In genomic region chr11:119042466-119043272, GRCm38 (mm10) we compare ENCODE assay signal across 8 mouse cellular contexts. TPM values are rescaled to one million over a fixed set of nuclear protein-coding genes. Genes with fewer than 3 reads are reported as not detected.
A peak's percentile ranks its signal among the peaks of the same experiment; 100 is the strongest.
DNase-seq lines count a peak whose midpoint lies in the region; ATAC-seq lines count a peak whose summit lies in the region.
"Had no signal": no experiment of that assay in that cellular context is flagged by ENCODE, and none has a peak within 500 bp of the region (broad histone marks: within the 10 kb centered on the region; RNA-seq: fewer than 3 reads in every experiment).

No protein-coding gene starts in this region.

- H3K4me3 ChIP-seq in kidney, embryonic 15.5 days (replicated peaks) = peak overlapping the region; percentile 83
- H3K4me3 ChIP-seq in brown adipose tissue, adult 24 weeks (ENCODE audit: insufficient read depth, low read depth, low read length) = 0 out of 2 replicates have a peak overlapping the region, but pooled peaks have one; percentile 7
- H3K4me3 ChIP-seq in embryonic facial prominence, embryonic 13.5 days = peak overlapping the region; percentile 29
- H3K4me3 ChIP-seq in liver, embryonic 13.5 days (replicated peaks) = peak overlapping the region; percentile 2; the same call in 1 of the 2 replicates

- no peak for DNase-seq in kidney, postnatal 14 days
- DNase-seq in liver, embryonic 13.5 days = no peak
- DNase-seq in c-Kit-positive CD71-positive TER-119-positive erythroid progenitor cells, embryonic 14.5 days (ENCODE audit: low spot score) = no peak
- DNase-seq: gastrocnemius, postnatal 10 days had no signal

- H3K4me2 ChIP-seq in kidney, embryonic 15.5 days = peak overlapping the region; percentile 96
- peak overlapping the region; percentile 80 for H3K4me2 ChIP-seq in embryonic facial prominence, embryonic 13.5 days
- no peak overlapping the region; the same call in 1 of the 2 replicates for H3K4me2 ChIP-seq in liver, embryonic 13.5 days

- H3K4me1 ChIP-seq in kidney, embryonic 15.5 days = peaks cover 82% of the 10 kb centered on the region
- H3K4me1 ChIP-seq in brown adipose tissue, adult 24 weeks (ENCODE audit: control insufficient read depth, insufficient read depth, insufficient read length, low read length) = peaks cover 6% of the 10 kb centered on the region
- peaks cover 91% of the 10 kb centered on the region for H3K4me1 ChIP-seq in embryonic facial prominence, embryonic 13.5 days
- peaks cover 55% of the 10 kb centered on the region for H3K4me1 ChIP-seq in liver, embryonic 13.5 days (replicated peaks)

- ATAC-seq in kidney, embryonic 15.5 days (replicated peaks; ENCODE audit: low FRiP score) = no peak
- no peak for ATAC-seq in embryonic facial prominence, embryonic 13.5 days (ENCODE audit: insufficient number of reproducible peaks, insufficient read depth, low FRiP score, low TSS enrichment, low read depth)
- no peak for ATAC-seq in liver, embryonic 13.5 days (ENCODE audit: low read depth)
- no peak for ATAC-seq in erythroblast, adult 5-6 weeks (replicated peaks; ENCODE audit: low FRiP score, poor library complexity, severe bottlenecking)

- H3K9me3 ChIP-seq in kidney, embryonic 15.5 days (replicated peaks) = no peaks in the 10 kb centered on the region
- H3K9me3 ChIP-seq in embryonic facial prominence, embryonic 13.5 days = no peaks in the 10 kb centered on the region
- no peaks in the 10 kb centered on the region for H3K9me3 ChIP-seq in liver, embryonic 13.5 days (replicated peaks)

- no peak overlapping the region for H3K9ac ChIP-seq in kidney, embryonic 15.5 days
- peak overlapping the region; percentile 58 for H3K9ac ChIP-seq in embryonic facial prominence, embryonic 13.5 days
- no peak overlapping the region for H3K9ac ChIP-seq in liver, embryonic 13.5 days

- H3K27ac ChIP-seq in kidney, embryonic 15.5 days = no peak overlapping the region
- no peak overlapping the region for H3K27ac ChIP-seq in brown adipose tissue, adult 24 weeks (replicated peaks; ENCODE audit: low read depth, low read length)
- H3K27ac ChIP-seq in embryonic facial prominence, embryonic 13.5 days = peak overlapping the region; percentile 84
- H3K27ac ChIP-seq in liver, embryonic 13.5 days = no peak overlapping the region

- peaks cover 87% of the 10 kb centered on the region for H3K27me3 ChIP-seq in kidney, embryonic 15.5 days
- peaks cover 83% of the 10 kb centered on the region for H3K27me3 ChIP-seq in embryonic facial prominence, embryonic 13.5 days
- H3K27me3 ChIP-seq in liver, embryonic 13.5 days = peaks cover 100% of the 10 kb centered on the region

- H3K36me3 ChIP-seq in kidney, embryonic 15.5 days = peaks cover 9% of the 10 kb centered on the region
- H3K36me3 ChIP-seq in embryonic facial prominence, embryonic 13.5 days = peaks cover 10% of the 10 kb centered on the region
- peaks cover 6% of the 10 kb centered on the region for H3K36me3 ChIP-seq in liver, embryonic 13.5 days

- WGBS in kidney, embryonic 15.5 days = 1% methylated on average over 52 of the region's 52 CpGs
- WGBS in embryonic facial prominence, embryonic 13.5 days = under 1% methylated on average over 52 of the region's 52 CpGs
- WGBS in liver, embryonic 13.5 days (ENCODE audit: insufficient replicate concordance) = 2% methylated on average over 52 of the region's 52 CpGs

RNA-seq across cellular contexts. Expression of gene Cbx8, which starts 1.9 kb away (rescaled TPM):
- polyA plus RNA-seq in kidney, embryonic 15.5 days (2015; fragmentation: Nextera tagmentation; extraction: Ambion mirVana) = 9.8 and 10.3 TPM in 2 replicates
- polyA plus RNA-seq in brown adipose tissue, adult 24 weeks (2012; ENCODE audit: insufficient read depth, insufficient read length, missing spikeins) = 4.7 and 9.1 TPM in 2 replicates
- 6.8 and 10.7 TPM in 2 replicates for polyA plus RNA-seq in embryonic facial prominence, embryonic 13.5 days (2015; fragmentation: Nextera tagmentation; extraction: Ambion mirVana)
- 2.4 and 2.8 TPM in 2 replicates for polyA plus RNA-seq in liver, embryonic 13.5 days (2015; fragmentation: Nextera tagmentation; extraction: Ambion mirVana)
- total RNA-seq in erythroblast, adult 5-6 weeks (2015; ENCODE audit: low replicate concordance) = 0.38 and 0.42 TPM in 2 replicates
- total RNA-seq in erythroblast, adult 5-6 weeks (2017; ENCODE audit: low replicate concordance) = 0.70 and 1.4 TPM in 2 replicates

RNA-seq across cellular contexts. Expression of gene Cbx2, which starts 19.9 kb away (rescaled TPM):
- 38.9 and 40.7 TPM in 2 replicates for polyA plus RNA-seq in kidney, embryonic 15.5 days (2015; fragmentation: Nextera tagmentation; extraction: Ambion mirVana)
- polyA plus RNA-seq in brown adipose tissue, adult 24 weeks (2012; ENCODE audit: insufficient read depth, insufficient read length, missing spikeins) = 0.91 and 1.1 TPM in 2 replicates
- 54.4 and 64.8 TPM in 2 replicates for polyA plus RNA-seq in embryonic facial prominence, embryonic 13.5 days (2015; fragmentation: Nextera tagmentation; extraction: Ambion mirVana)
- polyA plus RNA-seq in liver, embryonic 13.5 days (2015; fragmentation: Nextera tagmentation; extraction: Ambion mirVana) = 3.8 and 4.1 TPM in 2 replicates
- total RNA-seq in erythroblast, adult 5-6 weeks (2015; ENCODE audit: low replicate concordance) = 0.19 and 0.42 TPM in 2 replicates
- total RNA-seq in erythroblast, adult 5-6 weeks (2017; ENCODE audit: low replicate concordance) = not detected in 2 replicates

RNA-seq across cellular contexts. Expression of gene Cbx4, which starts 43.4 kb away (rescaled TPM):
- polyA plus RNA-seq in kidney, embryonic 15.5 days (2015; fragmentation: Nextera tagmentation; extraction: Ambion mirVana) = 8.6 and 9.9 TPM in 2 replicates
- polyA plus RNA-seq in brown adipose tissue, adult 24 weeks (2012; ENCODE audit: insufficient read depth, insufficient read length, missing spikeins) = 37.3 and 37.4 TPM in 2 replicates
- polyA plus RNA-seq in embryonic facial prominence, embryonic 13.5 days (2015; fragmentation: Nextera tagmentation; extraction: Ambion mirVana) = 13.0 and 14.4 TPM in 2 replicates
- polyA plus RNA-seq in liver, embryonic 13.5 days (2015; fragmentation: Nextera tagmentation; extraction: Ambion mirVana) = 2.0 and 2.4 TPM in 2 replicates
- 4.8 and 7.7 TPM in 2 replicates for total RNA-seq in erythroblast, adult 5-6 weeks (2015; ENCODE audit: low replicate concordance)
- 4.3 and 9.4 TPM in 2 replicates for total RNA-seq in erythroblast, adult 5-6 weeks (2017; ENCODE audit: low replicate concordance)

RNA-seq across cellular contexts. Expression of gene Enpp7, which starts 54.7 kb away (rescaled TPM):
- not detected in 2 replicates for polyA plus RNA-seq in kidney, embryonic 15.5 days (2015; fragmentation: Nextera tagmentation; extraction: Ambion mirVana)
- polyA plus RNA-seq in brown adipose tissue, adult 24 weeks (2012; ENCODE audit: insufficient read depth, insufficient read length, missing spikeins) = not detected in 2 replicates
- not detected in 2 replicates for polyA plus RNA-seq in embryonic facial prominence, embryonic 13.5 days (2015; fragmentation: Nextera tagmentation; extraction: Ambion mirVana)
- polyA plus RNA-seq in liver, embryonic 13.5 days (2015; fragmentation: Nextera tagmentation; extraction: Ambion mirVana) = not detected in 2 replicates
- not detected in 2 replicates for total RNA-seq in erythroblast, adult 5-6 weeks (2015; ENCODE audit: low replicate concordance)
- total RNA-seq in erythroblast, adult 5-6 weeks (2017; ENCODE audit: low replicate concordance) = not detected in 2 replicates
- total RNA-seq: gastrocnemius, postnatal 10 days had no signal

Comparison
In these comparisons a context has a peak if more than half of its experiments do, and no peak if none do; other contexts are left out.
1. H3K4me3 ChIP-seq: peak in every context shown above with its lines; median percentile 83 in kidney, embryonic 15.5 days; 29 in embryonic facial prominence, embryonic 13.5 days; 7 in brown adipose tissue, adult 24 weeks; 2 in liver, embryonic 13.5 days.